Mouse (Mus musculus) hematopoietic stem cell, adult 5-6 weeks (primary cell): ENCODE measurements at regions not wholly inside any gene's neighbourhood (a gene's known extent, or its start where the extent isn't known, plus 50 kb on each side); places are given as distances from the start of the nearest gene placed in this dataset.

Source experiments
- ATAC-seq, 2 experiments: fragments of 125-278 bp in 1 of 2; replicated peaks in 1 of 2; 2 replicates each; pipeline ENCODE4 v1.8.0; 2016 to 2017; ENCODE audit warnings: inconsistent platforms in 2 of 2, mild to moderate bottlenecking in 2 of 2, moderate number of reproducible peaks in 2 of 2, low read depth in 1 of 2, moderate TSS enrichment in 1 of 2; ENCODE audit not compliant: low FRiP score in 2 of 2, poor library complexity in 2 of 2, severe bottlenecking in 2 of 2, insufficient read depth in 1 of 2, low TSS enrichment in 1 of 2

DNA sequence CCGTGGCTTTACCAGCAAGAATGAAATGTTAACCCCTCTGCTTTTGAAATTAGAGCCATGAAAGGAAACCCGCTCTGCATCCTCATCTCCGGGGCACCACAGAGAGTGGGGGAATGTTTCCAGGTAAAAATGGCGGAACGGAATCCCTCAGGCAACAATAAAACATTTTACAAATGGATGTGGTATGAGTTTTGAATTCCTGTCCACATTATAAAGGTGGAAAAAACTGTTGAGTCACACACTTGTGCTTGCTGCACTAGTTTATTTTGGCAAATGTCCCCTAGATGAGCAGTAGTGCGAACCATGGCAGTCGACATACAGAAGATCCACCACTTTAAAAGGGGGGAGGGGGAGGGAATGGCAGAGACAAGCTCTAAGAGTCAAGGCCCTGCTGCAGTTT, 289.4 kb upstream of the Nt5e start:
- ATAC-seq, result no peak

DNA sequence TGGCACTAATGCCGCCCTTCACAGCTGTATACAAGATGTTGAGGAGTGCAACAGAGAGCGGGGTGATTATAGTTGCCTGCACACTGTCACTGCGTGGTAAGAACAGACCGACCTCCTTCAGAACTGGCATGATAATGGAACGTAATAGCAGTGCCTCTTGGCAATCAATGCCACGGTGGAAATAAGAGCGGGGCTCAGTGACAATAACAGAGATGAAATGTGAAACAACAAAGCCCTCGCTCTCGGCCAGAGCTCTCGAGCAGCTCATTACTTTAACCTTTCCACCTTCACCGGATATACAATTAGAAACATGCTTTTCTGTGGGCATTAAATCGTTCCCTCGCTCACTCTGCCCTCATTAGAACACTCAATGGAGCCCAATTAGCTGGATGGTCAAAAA, 277.7 kb upstream of the Nt5e start:
- no peak for ATAC-seq

DNA sequence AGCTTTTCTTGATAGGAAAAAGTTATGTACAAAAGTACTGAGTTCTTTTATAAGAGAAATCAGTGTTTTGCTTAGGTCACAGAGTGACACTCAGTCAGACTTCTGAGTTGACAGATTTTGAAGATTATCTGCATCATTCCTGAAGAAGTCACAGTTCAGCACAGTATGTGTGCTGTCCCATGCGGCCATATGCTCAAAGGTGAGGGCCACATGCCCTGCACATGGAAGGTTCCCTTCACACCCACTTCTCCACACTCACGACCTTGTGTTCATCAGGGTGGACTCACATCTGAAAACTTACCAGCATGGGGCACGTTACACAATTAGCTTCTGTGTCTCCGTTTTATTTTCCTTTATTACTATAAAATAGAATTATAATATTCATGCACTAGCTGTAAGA, 277.2 kb upstream of the Nt5e start:
- no peak for ATAC-seq

DNA sequence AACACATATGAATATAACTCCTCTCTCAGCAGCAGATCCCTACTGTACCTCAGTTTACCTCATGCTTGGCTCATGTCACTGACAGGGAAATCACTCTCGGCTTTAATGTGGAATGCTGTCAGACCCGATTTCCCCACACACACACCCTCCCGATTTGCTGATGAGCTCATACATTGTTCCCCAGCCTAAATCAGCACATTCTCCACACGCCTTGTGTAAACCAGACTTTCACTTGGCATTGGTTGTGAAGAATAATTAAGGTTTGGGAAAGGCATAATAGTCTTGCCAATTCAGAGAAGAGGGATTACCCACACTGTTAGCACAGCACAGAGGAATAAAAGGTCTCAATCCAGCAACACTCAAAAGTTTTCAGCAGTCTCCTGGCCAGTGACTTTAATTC, 268.4 kb upstream of the Nt5e start:
- ATAC-seq, result no peak

DNA sequence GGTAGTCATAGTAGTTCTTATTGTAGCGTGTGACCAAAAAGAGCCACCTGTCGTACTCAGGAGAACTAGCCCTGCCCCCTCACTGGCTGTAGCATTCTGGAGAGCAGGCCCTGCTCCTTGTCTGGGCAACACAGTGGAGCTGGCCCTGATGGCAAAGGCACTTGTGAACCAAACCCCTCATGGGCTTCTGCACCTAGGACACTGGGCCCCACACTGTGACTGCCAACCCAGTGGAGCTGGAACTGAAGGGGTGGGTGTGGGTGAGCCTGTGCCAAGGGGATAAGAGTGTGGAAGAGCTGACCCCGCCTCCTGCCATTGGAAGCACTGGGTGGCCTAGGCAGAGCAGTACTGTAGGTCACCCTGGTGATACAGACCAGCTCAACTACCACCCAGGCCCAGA, 268.0 kb upstream of the Nt5e start:
- no peak for ATAC-seq

DNA sequence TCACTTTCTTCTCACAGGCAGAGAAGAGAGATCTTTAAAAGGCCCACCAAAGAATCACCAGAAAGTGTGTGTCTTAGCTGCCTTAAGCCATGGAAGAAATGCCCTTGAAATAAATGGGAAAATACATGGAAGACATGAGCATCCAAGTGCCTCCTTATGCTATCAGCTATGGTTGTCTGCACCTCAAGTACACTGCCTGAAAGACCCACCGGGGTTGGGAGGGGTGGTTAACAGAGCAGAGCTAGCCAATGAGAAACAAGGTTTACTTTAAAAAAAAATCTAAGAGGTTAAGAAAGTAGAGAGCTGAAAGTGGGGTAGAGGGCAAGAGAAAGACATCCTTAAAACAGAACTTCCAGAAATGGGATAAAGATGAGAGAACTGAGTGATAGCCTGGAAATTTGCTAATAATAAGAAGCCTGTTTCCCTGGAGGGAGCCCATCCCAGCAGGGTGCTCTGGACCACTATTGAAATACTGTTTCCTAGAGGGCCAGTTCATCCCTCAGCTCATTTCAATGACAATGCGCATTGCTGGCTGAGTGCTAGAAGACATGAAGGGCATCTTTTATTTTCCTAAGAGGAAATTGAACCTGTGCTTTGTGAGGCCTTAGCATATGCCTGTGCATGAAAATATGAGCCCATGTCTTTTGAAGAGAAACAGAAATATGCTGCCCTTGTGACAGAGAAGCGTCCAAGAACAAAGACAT, 262.9 kb upstream of the Nt5e start:
- ATAC-seq, result no peak

DNA sequence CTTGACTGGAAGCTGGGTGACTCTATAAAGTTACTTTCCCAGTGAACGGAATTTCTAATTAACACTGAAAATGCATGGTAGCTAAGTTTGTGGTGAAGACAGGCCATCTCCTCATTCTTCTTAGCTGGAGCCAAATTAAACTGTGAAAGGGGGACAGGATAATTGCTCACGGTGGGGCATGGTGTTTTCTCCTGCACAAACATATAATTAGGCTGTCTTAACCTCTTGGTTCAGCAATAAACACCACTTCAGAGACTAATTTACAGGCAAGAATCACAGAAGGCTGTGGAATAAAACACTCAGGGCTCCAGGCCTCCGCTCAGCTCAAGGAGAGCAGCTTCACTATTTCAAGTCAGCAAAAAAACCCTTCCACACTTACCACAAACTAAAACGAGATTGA, 261.9 kb upstream of the Nt5e start:
- no peak for ATAC-seq

DNA sequence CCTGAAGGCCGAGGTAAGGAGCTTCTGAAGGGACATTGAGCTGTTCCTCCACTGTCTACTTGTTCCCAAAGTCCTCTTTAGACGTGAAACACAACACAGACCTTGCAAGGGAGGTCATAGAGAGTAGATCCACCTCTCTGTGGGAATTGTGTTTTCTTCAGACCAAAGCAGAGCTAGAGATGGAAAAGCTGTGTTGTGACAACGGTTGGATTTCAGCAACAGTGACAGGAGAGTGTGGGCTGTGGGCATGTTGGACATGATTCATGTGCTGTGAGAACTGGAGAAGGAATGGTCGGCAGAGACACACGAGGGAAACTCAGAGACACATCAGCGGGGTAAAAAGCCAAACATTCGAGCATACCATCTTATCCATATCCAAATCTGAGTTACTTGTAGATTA, 261.2 kb upstream of the Nt5e start:
- no peak for ATAC-seq

DNA sequence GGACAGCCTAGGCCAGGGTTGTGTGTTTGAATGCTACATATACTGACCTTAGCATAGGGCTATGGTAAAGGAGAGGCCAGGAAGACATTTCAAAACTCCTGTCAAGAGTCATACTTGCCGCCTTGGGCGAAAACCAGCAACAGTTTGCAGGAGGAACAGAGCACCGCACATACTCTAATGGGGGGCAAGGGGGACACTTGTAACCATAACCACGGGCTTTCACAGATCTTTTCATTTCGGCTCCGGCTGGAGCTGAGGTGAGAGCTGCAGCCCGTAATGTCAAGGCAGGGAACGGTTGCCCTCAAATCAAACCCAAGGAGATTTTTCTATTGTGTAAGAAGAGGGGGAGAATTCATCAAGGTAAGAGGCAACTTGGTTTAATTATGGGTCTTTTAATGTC, 258.7 kb upstream of the Nt5e start:
- no peak for ATAC-seq

DNA sequence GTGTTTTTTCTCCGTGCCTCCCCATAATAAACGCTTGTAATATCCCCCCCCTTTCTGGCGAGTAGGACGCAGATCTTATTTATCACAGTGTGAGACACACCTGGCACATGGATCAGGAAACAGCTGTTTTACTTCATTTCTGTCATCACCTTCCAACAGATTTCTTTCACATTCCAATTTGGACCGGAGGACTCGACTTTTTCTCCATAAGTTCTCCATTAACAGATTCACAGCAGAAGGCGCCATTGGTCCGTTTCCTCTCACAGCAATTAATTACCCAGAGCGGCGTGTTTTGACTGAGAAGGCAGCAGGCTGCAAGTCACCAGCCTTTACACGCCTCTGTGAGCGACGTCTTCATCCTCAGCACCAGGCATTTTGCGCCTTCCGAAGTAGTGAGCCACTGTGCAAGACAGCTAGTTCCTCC, 258.1 kb upstream of the Nt5e start:
- ATAC-seq, result no peak

DNA sequence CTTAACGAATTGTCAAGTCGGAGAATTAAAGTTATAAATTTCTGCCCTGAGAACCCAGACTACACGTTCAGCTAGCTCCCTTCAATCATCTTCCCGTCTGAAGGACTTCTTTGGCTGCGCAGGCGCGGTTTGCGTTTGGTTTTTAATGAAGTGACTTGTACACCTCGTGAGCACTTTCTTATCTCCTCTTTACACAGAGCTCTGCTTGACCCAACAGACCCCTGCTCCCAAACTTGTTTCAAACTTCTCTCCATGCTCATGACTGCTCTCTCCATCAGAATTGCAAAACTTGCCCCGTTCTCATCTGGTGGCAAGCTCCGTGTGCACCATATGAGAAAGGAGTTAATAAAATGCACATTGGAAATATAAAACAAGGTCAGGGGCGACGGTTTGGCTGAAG, 257.2 kb upstream of the Nt5e start:
- ATAC-seq, result no peak

DNA sequence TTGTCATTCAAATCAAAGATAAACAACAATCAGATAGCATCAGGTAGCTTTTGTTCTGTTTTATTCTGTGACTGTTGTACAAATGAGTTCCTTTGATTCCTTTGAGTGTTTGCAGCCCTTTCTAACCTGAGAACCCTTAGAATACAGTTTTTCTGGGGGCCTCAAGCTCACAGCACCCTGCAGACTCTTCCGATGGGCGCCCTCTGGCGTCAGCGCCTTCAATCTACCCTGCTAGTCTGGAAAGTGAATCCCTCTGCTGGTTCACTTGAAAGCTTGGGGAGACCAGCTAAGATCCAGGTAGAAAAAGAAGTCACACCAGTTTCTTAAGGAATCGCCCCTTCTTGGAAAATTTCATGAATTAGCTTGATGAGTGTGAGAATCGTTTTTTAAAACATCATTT, 253.8 kb upstream of the Nt5e start:
- peak; percentile 49 to 62; a peak in 2 of 4 replicates for ATAC-seq

DNA sequence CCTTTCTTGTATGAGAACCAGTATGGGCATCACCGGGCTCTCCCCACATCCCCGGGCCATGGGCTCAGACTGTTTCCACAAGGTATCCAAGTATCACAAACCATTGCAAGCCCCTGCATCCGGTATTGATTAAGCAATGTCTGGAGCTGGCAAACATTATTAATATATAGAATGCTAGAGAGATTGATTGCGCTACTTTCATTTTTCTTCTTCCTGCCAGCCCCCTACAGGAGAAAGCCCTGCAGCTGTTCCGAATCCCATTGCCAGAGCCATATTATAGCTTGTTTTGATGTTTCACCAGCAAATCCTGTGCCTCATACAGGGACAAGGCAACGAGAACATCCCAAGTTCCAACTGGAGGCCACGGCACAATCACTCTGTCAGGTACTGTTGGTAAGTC, 253.4 kb upstream of the Nt5e start:
- no peak for ATAC-seq

DNA sequence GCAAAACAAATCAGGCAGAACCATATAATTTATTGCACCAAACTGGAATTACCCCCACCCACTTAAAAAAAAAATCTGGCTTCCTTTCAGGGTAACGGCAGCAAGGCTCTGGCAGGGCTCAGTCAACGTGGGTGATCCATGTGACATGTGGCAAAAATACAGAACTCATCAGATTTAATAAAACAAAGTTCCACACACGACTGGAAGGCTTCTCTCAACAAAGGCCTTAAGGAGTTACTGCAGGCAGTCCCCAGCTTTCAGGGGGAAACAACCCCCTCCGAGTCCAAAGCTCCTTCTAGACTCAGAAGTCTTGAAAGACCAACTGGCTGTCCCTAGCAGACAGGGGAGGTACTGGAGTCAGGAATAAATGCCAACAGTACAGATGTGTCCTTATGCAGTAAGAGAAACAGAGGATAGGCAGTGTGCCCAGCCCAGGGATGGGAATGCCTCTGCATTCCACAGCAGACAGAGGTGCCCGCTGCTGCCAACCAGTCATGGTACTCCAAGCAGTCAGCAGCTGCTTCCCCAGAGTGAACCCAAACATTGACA, 244.0 kb upstream of the Nt5e start:
- ATAC-seq, result no peak

DNA sequence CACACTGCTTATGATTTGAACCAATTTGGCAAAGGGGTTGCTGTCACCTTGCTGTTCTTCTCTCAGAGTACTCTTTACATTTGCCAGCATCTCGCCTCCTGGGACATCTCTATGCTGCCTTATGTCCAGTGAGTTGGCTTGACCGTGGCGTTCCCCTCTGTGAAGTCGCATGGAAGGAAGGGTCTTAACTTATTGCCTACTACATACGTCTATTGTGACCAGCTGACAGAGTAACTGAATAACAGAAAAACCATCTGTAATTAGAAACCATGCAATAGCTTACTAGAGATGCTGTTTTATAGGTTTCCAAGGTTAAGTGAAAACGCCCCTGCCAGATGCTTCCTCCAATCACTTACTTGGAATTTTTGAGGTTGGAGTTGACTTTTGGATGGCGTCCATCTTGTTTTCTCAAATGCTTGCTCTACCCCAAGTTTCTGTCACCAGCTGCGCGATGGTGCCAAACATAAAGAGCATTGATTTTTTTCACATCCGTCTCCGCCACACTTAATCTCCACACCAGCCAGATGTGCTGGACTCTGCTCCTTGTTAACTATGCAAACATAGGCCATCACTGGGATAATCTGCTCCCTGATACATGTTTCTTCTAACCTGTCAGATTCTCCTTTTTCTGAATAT, 241.7 kb upstream of the Nt5e start:
- no peak for ATAC-seq

DNA sequence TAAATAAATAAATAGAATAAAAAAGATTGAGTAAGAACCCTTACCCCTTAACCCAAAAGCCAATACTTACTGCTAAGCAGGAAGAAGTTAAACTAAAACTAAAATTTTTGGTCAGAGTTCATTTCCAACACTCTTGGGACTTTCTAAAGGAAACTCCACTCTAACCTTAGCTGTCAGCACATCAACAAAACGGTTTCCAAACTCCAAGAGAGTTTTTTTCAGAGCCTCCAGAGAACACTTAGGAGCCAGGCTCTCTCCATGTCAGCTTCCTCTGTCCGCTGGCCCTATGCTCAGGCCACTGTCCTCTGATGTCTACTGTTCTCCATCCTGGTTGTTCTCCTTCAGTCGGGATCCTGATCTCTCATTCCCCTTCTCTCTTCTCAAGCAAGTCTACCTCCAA, 241.1 kb upstream of the Nt5e start:
- ATAC-seq, result no peak

DNA sequence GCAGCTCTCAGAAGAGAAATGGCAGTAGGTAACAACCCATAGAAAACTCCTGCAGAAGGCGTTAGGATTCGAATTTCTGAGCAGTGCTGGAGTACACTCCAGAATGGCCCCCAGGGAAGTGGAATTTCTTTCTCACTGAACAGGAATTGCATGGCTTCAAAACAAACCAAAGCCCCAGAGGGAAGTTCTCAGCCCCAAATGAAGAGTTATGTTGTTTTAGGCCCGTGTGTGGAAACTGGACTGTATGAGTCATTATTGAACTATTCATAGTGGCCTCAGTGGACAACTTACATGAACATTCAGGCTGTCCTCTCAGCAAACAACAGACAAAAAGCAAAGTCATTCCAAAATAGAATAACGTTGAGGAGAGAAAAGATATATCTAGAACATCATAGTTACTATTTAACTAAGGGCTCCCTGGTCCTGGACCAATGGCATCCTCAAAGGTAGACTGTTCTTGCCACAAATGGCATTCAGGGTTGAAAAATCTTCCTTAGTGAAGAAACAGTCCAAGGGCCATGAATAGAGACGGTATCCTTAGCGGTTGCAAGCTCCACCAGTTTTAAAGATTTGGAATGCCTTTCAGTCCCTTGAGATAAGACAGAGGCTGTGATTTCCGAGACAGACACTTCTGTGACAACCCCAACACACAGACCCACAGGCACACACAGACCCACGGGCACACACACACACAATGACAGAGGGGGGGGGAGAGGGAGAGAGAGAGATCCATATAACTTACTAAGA, 235.0 kb upstream of the Nt5e start:
- no peak for ATAC-seq

DNA sequence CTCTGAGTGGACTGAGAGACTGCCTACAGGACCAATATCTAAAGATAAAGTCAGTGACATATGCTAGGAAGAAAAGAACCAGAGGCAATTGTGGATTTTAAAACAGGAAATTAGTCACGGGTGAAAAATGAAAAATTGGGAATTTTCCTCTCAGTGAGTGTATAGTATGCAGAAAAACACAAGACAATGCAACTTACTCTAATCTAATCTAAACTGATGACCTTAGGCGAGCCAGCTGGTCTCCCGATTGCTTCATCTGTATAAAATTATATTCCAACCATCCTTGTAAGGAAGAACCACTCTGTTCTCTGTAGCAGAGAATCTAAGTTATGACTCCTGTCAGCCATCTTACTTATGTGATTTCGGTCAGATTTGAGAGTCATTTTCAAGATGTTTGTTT, 234.4 kb upstream of the Nt5e start:
- no peak for ATAC-seq
